Mouse (Mus musculus) layer of hippocampus, adult 6 months (tissue): ENCODE measurements around the gene Mbl2. TPM values are rescaled to one million over a fixed set of nuclear protein-coding genes. Genes with fewer than 3 reads are reported as not detected.

Experiments used
- long read RNA-seq, 2 experiments: library from polyadenylated mRNA; unstranded; transcript quantifications; one replicate each; pipeline ENCODE4 v2.0.0; 2019 to 2020
- microRNA-seq: library from miRNA; unstranded; fragments of <30 nt; microRNA quantifications from one replicate; pipeline ENCODE4 v1.2.0, GENCODE M21; 2020
- polyA plus RNA-seq: library from polyadenylated mRNA; unstranded; fragments of <200 nt; fragmentation: Nextera tagmentation; gene quantifications from 2 replicates; pipeline ENCODE4 v1.2.3, GENCODE M21; 2021

The Mbl2 gene
- polyA plus RNA-seq = not detected in 2 replicates
- long read RNA-seq, experiment 1 = 0 reads
- long read RNA-seq, experiment 2 = 0 reads

GRCm38 (mm10) chr19:30232691-30233090, at the start of gene Mbl2:
TSS of gene Mbl2 (plus strand) at chr19:30232942.

Small RNA genes lying within 50 kb of the gene (microRNA-seq; reads per million reads assigned to microRNA genes)
- not detected for gene Gm24108

Other genes starting within 250 kb of the Mbl2 start
- gene Trpd52l3, start 229.2 kb upstream of the Mbl2 start, polyA plus RNA-seq = not detected in 2 replicates
- 8.3 and 9.1 TPM in 2 replicates for gene Uhrf2, start 202.4 kb upstream of the Mbl2 start, polyA plus RNA-seq
- gene Gldc, start 57.5 kb upstream of the Mbl2 start, polyA plus RNA-seq = 5.9 and 7.5 TPM in 2 replicates